Mouse (Mus musculus) limb, embryonic 15.5 days (tissue): ENCODE data around the gene Vav1. TPM values are rescaled to one million over a fixed set of nuclear protein-coding genes. Genes with fewer than 3 reads are reported as not detected.

Source experiments
- ATAC-seq: fragments of 200-750 bp; cut with Nextera tagmentation; 2 replicates; pipeline ENCODE4 v1.8.0; 2017; ENCODE audit warnings: low read depth, moderate TSS enrichment; ENCODE audit not compliant: insufficient number of reproducible peaks, low FRiP score, low TSS enrichment
- H3K27ac ChIP-seq: fragments of 300-500 bp; sonication (generic); 2 replicates; pipeline ENCODE4 v1.5.1; 2015; ENCODE audit warnings: moderate library complexity, mild to moderate bottlenecking, inconsistent platforms
- H3K27me3 ChIP-seq: fragments of 300-500 bp; sonication (generic); 2 replicates; pipeline ENCODE4 v1.6.1; 2015; ENCODE audit warnings: inconsistent platforms
- H3K36me3 ChIP-seq: fragments of 300-500 bp; sonication (generic); 2 replicates; pipeline ENCODE4 v1.6.1; 2015; ENCODE audit warnings: inconsistent platforms
- H3K4me1 ChIP-seq: fragments of 300-500 bp; sonication (generic); 2 replicates; pipeline ENCODE4 v1.6.1; 2015; ENCODE audit warnings: inconsistent platforms
- H3K4me2 ChIP-seq: fragments of 300-500 bp; sonication (generic); 2 replicates; pipeline ENCODE4 v1.6.1; 2015; ENCODE audit warnings: mild to moderate bottlenecking, inconsistent platforms
- H3K4me3 ChIP-seq: fragments of 300-500 bp; sonication (generic); 2 replicates; pipeline ENCODE4 v1.5.1; 2015; ENCODE audit warnings: mild to moderate bottlenecking, inconsistent platforms
- H3K9ac ChIP-seq: fragments of 300-500 bp; sonication (generic); 2 replicates; pipeline ENCODE4 v1.6.1; 2015; ENCODE audit warnings: inconsistent platforms
- H3K9me3 ChIP-seq: fragments of 300-500 bp; sonication (generic); 2 replicates; pipeline ENCODE4 v1.6.1; 2016; ENCODE audit warnings: inconsistent platforms
- WGBS: fragments of 180-500 bp; shearing (Covaris S2); methylation state at CpG from one replicate; pipeline ENCODE4 v1.1.7; 2015; 5-methylcytosine and 5-hydroxymethylcytosine counted together
- polyA plus RNA-seq: library from polyadenylated mRNA; unstranded; fragments of >200 nt; fragmentation: Nextera tagmentation; extraction: Ambion mirVana; gene quantifications from 2 replicates; pipeline ENCODE4 v1.2.1, GENCODE M21; 2015

The Vav1 gene
- polyA plus RNA-seq, 1 experiment from 2014 or later: 4.1 TPM

DNA sequence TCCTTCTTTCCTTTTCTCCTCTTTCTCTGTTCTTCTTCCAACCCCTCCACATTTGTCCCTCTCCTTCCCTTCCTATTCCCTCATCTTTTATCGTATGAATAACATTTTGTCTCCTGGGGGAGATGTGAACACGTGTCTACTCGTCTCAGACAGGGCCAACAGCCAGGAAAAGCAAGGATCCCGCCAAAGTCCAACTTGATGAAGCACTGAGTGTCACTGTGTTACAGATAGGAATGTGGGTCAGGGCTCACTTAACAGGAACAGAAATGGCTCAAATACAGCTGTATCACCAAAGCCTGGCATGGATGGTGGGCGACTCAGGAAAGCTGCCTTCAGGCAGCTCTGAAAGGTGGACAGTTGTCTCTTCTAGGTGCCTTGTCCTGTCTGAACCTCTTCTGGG lies 10.4 kb downstream of the Vav1 start:
- no peak overlapping the region for H3K27ac ChIP-seq
- no peaks in the 10 kb centered on the region for H3K4me1 ChIP-seq
- H3K4me3 ChIP-seq: no peak overlapping the region
- no peaks in the 10 kb centered on the region for H3K36me3 ChIP-seq
- no peak overlapping the region for H3K4me2 ChIP-seq
- H3K9ac ChIP-seq: no peak overlapping the region
- 80% methylated on average over 5 of the region's 5 CpGs for WGBS
- H3K9me3 ChIP-seq: no peaks in the 10 kb centered on the region
- ATAC-seq: no peak
- no peaks in the 10 kb centered on the region for H3K27me3 ChIP-seq

DNA sequence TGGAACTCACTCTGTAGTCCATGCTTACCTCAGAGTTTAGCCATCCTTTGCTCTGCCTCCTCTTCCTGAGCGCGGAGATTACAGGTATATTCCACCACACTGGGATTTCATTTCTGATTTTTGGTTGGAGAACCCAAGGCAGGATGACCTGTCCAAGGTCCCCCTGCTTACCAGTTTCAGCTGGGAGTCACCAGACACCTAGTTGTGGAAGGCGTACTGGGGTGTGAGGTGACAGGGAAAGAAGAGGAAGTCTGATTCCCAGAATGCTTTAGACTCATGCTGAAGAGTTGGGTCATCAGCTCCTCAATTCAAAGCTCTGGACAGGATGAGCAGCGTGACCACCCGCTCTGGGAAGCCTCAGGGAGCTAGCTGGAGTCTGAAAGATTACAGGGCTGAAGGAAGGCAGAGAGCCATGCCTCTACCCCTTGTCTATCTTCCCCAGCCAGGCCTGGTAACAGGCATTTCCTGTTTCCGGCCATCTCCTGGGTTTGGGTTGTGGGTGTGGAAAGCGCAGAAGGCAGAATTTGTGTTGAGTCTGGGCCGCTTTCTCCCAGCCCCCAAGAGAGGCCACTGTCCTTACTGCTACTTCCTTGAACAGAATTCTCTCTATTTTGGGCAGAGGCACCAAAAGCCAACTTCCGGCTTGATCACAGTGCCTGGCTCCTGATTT lies 11.2 kb downstream of the Vav1 start:
- H3K9me3 ChIP-seq: no peaks in the 10 kb centered on the region
- H3K4me1 ChIP-seq: no peaks in the 10 kb centered on the region
- no peak overlapping the region for H3K27ac ChIP-seq
- H3K36me3 ChIP-seq: no peaks in the 10 kb centered on the region
- no peak overlapping the region for H3K9ac ChIP-seq
- no peak overlapping the region for H3K4me2 ChIP-seq
- ATAC-seq: no peak
- no peaks in the 10 kb centered on the region for H3K27me3 ChIP-seq
- WGBS: 82% methylated on average over 9 of the region's 9 CpGs
- no peak overlapping the region for H3K4me3 ChIP-seq

DNA sequence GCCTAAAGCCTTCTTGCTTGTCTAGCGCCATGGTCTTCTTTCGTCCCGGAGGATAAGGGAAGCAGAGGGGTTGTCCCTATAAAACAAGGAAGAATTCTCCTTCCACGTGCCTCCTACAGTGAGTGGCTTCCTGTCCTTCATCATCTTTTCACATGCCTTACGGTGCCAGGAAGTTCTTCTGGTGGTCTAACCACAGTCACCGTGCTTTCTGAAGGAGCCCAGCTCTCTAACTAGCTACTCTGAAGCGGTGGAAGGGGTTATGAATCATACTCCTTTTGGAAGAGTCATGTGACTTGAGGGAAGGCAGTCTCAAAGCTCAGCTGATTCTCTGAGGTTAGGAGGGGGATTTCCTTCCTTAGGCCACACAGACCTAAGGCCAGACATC lies 11.8 kb downstream of the Vav1 start:
- no peak overlapping the region for H3K27ac ChIP-seq
- H3K27me3 ChIP-seq: no peaks in the 10 kb centered on the region
- H3K4me2 ChIP-seq: no peak overlapping the region
- no peak overlapping the region for H3K4me3 ChIP-seq
- no peaks in the 10 kb centered on the region for H3K36me3 ChIP-seq
- 80% methylated on average over 7 of the region's 7 CpGs for WGBS
- H3K4me1 ChIP-seq: no peaks in the 10 kb centered on the region
- ATAC-seq: no peak
- no peaks in the 10 kb centered on the region for H3K9me3 ChIP-seq
- H3K9ac ChIP-seq: no peak overlapping the region

DNA sequence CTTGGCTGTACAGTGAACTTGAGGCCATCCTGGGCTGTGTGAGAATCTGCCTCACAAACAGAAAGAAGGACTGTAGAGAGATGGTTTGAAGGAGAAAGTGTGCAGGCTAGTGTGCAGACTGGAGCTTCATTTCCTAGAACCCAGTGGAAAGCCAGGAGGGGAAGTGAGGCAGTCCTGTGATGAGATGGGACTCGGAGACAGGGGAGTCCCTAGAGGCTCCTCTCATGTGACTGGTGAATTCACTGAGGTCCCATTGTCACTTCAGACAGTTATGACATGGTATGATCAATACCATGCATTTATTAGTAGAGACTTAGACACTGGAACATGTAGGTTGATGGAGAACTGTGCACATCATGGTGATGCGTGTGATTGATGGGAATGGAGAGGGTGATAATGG lies 13.4 kb downstream of the Vav1 start:
- no peak overlapping the region for H3K4me2 ChIP-seq
- no peak overlapping the region for H3K27ac ChIP-seq
- no peaks in the 10 kb centered on the region for H3K9me3 ChIP-seq
- no peak for ATAC-seq
- H3K27me3 ChIP-seq: no peaks in the 10 kb centered on the region
- no peak overlapping the region for H3K9ac ChIP-seq
- 87% methylated on average over 2 of the region's 2 CpGs for WGBS
- H3K4me3 ChIP-seq: no peak overlapping the region
- no peaks in the 10 kb centered on the region for H3K36me3 ChIP-seq
- H3K4me1 ChIP-seq: no peaks in the 10 kb centered on the region

DNA sequence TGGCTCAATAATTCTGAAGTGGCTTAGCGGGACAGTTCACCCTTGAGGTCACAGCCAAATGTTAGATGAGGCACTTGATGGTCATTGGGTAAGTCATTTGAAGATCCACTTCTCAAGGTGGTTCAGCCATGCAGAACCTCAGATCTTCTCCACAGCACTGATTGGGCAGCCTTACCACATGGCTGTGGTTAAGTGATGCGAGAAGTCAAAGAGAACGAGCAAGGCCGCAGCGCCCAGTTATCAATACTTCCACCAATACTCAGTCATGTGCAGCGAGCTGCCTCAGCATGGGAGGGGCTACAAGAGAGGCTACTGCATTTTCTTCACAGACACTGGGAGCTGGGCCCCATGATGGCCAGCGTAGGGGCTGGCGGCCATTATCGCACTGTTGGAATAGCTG lies 14.1 kb downstream of the Vav1 start:
- Histone ChIP-seq H3K9me3 (no peaks in the 10 kb centered on the region), H3K36me3 (no peaks in the 10 kb centered on the region), H3K27me3 (no peaks in the 10 kb centered on the region), H3K27ac (no peak overlapping the region), H3K4me3 (no peak overlapping the region), H3K4me2 (no peak overlapping the region), H3K4me1 (no peaks in the 10 kb centered on the region), H3K9ac (no peak overlapping the region)
- ATAC-seq: no peak
- 91% methylated on average over 9 of the region's 9 CpGs for WGBS

DNA sequence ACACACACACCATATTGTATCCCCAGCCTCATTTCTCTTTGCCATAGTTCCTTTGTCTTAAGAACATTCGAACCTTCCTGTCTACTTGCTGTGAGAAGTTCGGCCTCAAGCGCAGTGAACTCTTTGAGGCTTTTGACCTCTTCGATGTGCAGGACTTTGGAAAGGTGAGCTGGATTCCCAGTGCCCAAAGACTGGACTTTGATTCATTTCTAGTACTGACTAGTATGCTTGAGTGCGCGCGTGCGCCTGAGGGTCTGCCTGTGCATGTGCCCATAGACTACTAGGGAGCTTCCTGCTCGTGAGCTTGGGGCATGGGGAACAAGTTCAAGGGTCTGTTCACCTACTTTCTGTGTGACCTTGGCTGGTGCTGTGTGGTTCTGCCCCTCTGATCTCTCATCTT lies 17.0 kb downstream of the Vav1 start:
- no peak for ATAC-seq
- Histone ChIP-seq H3K4me3 (no peak overlapping the region), H3K27ac (no peak overlapping the region), H3K4me2 (no peak overlapping the region), H3K27me3 (no peaks in the 10 kb centered on the region), H3K9me3 (no peaks in the 10 kb centered on the region), H3K4me1 (no peaks in the 10 kb centered on the region), H3K36me3 (no peaks in the 10 kb centered on the region), H3K9ac (no peak overlapping the region)
- 91% methylated on average over 9 of the region's 9 CpGs for WGBS

DNA sequence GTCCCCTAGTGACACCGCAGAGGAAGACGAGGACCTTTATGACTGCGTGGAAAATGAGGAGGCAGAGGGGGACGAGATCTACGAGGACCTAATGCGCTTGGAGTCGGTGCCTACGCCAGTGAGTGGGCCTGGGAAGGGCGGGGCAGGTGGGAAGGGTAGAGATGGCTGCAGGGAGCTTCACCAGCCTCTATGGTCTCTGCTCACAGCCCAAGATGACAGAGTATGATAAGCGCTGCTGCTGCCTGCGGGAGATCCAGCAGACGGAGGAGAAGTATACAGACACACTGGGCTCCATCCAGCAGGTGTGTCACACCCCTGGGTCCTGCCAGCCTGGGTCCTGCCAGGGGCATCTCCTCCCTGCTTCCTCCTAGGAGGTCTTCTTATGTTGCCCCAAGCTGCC lies 18.1 kb downstream of the Vav1 start:
- no peak overlapping the region for H3K4me2 ChIP-seq
- H3K9me3 ChIP-seq: no peaks in the 10 kb centered on the region
- no peak overlapping the region for H3K9ac ChIP-seq
- H3K27me3 ChIP-seq: no peaks in the 10 kb centered on the region
- no peak overlapping the region for H3K27ac ChIP-seq
- no peak for ATAC-seq
- H3K4me1 ChIP-seq: no peaks in the 10 kb centered on the region
- no peak overlapping the region for H3K4me3 ChIP-seq
- H3K36me3 ChIP-seq: no peaks in the 10 kb centered on the region
- 80% methylated on average over 12 of the region's 12 CpGs for WGBS

DNA sequence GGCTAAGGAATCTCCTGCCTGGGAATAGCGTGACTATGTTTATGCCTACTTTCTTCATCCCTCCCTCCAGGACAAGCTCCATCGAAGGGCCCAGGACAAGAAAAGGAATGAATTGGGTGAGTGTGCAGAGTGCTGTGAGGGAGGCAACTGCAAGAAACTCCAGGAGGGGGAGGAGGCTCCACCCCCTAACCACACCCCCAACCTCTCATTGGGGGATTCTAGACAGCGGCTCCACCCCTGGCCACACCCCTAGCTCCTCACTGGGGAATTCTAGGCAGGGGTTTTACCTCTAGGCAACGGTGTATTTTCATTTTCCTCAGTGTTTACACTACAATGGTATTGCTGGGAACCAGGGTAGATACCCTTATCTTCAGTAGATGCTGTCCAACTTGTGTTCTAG lies 26.7 kb downstream of the Vav1 start:
- no peak overlapping the region for H3K4me3 ChIP-seq
- no peak for ATAC-seq
- WGBS: 65% methylated on average over 4 of the region's 4 CpGs
- H3K36me3 ChIP-seq: no peaks in the 10 kb centered on the region
- H3K4me2 ChIP-seq: no peak overlapping the region
- no peaks in the 10 kb centered on the region for H3K27me3 ChIP-seq
- no peaks in the 10 kb centered on the region for H3K9me3 ChIP-seq
- H3K9ac ChIP-seq: no peak overlapping the region
- no peak overlapping the region for H3K27ac ChIP-seq
- no peaks in the 10 kb centered on the region for H3K4me1 ChIP-seq

DNA sequence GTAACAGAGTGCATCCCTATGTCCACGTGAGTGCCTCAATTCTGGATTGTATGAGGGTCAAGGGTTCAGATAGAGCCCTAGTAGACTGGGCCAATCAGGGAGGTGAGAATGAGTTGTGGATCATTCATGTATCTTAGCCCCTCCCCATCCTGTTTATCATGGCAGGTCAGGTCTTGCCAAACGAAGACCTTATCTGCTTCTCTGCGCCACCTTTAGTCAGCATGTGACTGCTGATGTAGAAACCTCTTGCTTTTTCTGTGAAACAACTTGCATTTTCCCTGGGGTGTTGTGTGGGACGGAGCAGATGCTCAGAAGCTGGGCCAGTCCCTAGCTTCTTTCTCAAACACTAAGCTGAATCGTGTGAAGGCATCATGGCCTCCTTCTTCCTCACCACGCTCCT lies 28.2 kb downstream of the Vav1 start:
- Histone ChIP-seq H3K27ac (no peak overlapping the region), H3K27me3 (no peaks in the 10 kb centered on the region), H3K4me2 (no peak overlapping the region), H3K9me3 (no peaks in the 10 kb centered on the region), H3K4me1 (peaks cover 2% of the 10 kb centered on the region; the same call in 1 of the 2 replicates), H3K36me3 (no peaks in the 10 kb centered on the region), H3K4me3 (no peak overlapping the region), H3K9ac (no peak overlapping the region)
- WGBS: 71% methylated on average over 6 of the region's 6 CpGs
- no peak for ATAC-seq

DNA sequence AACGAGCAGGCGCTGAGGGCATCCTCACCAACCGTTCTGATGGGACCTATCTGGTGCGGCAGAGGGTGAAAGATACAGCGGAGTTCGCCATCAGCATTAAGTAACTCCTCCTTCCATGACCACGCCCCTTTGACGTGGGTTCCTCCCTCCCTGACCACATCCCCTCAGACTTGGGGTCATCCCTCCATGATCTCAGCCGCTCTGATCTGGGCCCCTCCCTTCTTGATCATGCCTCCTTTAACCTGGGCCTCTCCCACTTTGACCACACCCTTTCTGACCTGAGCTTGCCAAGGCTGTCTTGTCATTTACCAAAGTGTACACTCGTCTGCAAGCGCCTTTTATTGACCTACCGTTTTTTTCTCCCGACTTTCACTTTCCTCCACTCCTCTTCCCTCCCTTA lies 32.9 kb downstream of the Vav1 start:
- H3K4me1 ChIP-seq: peaks cover 2% of the 10 kb centered on the region; the same call in 1 of the 2 replicates
- ATAC-seq: no peak
- H3K9ac ChIP-seq: no peak overlapping the region
- H3K36me3 ChIP-seq: no peaks in the 10 kb centered on the region
- 35% methylated on average over 13 of the region's 13 CpGs for WGBS
- H3K9me3 ChIP-seq: no peaks in the 10 kb centered on the region
- no peak overlapping the region for H3K27ac ChIP-seq
- no peak overlapping the region for H3K4me2 ChIP-seq
- H3K4me3 ChIP-seq: no peak overlapping the region
- no peaks in the 10 kb centered on the region for H3K27me3 ChIP-seq

DNA sequence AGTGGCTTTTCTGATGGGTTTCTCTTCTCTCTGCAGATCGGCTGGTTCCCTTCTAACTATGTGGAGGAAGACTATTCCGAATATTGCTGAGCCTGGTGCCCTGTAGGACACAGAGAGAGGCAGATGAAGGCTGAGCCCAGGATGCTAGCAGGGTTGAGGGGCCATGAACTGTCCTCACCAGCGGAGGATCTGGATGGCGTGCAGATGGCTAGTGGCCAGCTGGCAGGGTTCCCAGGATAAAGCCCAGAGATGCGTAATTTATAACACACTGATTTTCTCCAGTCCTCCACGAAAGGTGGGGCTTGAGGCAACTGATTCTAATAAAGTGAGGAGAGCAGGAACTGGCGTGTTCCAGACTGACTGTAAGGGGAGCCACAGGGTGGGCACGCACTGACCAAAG lies 48.7 kb downstream of the Vav1 start:
- Histone ChIP-seq H3K4me1 (no peaks in the 10 kb centered on the region), H3K27me3 (no peaks in the 10 kb centered on the region), H3K36me3 (no peaks in the 10 kb centered on the region), H3K9me3 (no peaks in the 10 kb centered on the region), H3K27ac (no peak overlapping the region), H3K4me2 (no peak overlapping the region), H3K9ac (no peak overlapping the region), H3K4me3 (no peak overlapping the region)
- WGBS: 57% methylated on average over 8 of the region's 8 CpGs
- ATAC-seq: no peak

DNA sequence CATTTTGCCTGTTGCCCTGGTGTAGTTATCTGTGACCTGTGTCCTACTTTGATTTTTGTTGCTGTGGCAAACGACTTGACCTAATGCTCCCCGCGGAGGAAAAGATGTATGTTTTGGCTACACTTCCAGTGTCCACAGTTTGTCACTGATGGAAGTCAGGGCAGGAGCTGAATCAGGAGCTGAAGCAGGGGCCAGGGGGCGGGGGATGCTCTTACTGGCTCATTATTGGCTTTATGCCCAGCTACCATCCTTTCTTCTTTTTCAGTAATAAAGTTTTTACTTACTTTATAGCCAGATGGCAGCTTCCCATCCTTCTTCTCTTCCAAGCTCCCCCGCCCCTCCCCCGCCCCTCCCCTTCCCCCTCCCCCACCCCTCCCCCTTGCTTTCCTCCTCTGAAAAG lies 50.0 kb downstream of the Vav1 start:
- no peak overlapping the region for H3K4me3 ChIP-seq
- WGBS: 34% methylated on average over 6 of the region's 6 CpGs
- ATAC-seq: no peak
- no peaks in the 10 kb centered on the region for H3K9me3 ChIP-seq
- no peak overlapping the region for H3K9ac ChIP-seq
- no peaks in the 10 kb centered on the region for H3K36me3 ChIP-seq
- H3K4me1 ChIP-seq: no peaks in the 10 kb centered on the region
- H3K27ac ChIP-seq: no peak overlapping the region
- no peaks in the 10 kb centered on the region for H3K27me3 ChIP-seq
- H3K4me2 ChIP-seq: no peak overlapping the region

DNA sequence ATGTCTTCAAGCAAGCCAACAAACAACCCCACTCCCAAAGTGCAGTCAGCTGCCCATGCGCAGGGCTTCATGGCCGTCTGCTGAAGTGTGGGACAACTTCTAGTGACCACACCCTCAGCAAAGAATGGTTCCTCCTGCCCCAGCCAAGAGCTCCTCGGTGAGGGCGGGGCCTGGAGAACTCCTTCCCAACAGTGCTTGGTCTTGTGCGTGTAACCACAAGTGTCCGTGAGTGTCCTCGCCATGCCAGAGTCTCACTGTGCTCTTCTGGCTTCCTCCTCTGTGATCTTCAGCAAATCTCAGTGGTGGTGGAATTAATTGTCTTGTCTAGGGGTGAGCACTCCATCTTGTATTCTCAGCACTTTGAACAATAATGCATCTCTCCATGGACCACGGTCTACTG lies 52.1 kb downstream of the Vav1 start:
- WGBS: 88% methylated on average over 8 of the region's 8 CpGs
- no peaks in the 10 kb centered on the region for H3K36me3 ChIP-seq

More for the DNA sequence above, 52.1 kb downstream of the Vav1 start:
- Histone ChIP-seq H3K9ac (no peak overlapping the region), H3K9me3 (no peaks in the 10 kb centered on the region), H3K4me1 (no peaks in the 10 kb centered on the region), H3K4me3 (no peak overlapping the region), H3K27me3 (no peaks in the 10 kb centered on the region), H3K27ac (no peak overlapping the region), H3K4me2 (no peak overlapping the region)
- no peak for ATAC-seq
